Mouse (Mus musculus): Measurements from ENCODE around the gene Tbx19.

Tbx19 gene

GRCm38 (mm10) chr1:165160723-165161405 is at the start of gene Tbx19:
Tbx19 (minus strand) TSS chr1:165160773.
- no peak for DNase-seq (ENCODE audit: low spot score)

DNA sequence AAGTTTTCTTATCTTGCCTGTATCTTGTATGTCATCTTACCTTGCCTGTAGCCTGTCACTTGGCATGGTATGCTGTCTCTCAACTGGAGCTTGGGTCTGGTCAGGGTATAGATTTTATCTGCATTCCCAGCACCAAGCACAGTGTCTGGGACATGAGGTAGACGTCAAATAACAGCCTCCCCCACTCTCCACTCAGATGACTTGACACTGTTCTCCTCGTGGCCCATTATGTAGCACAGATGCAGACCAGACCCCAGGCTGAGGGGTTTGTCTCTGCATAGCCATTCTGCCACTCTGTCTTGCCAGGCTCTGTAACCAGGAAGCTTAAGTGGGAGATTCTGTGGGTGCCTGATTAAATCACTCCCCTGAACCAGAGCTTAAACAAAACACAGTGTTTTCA is 45.0 kb upstream of the Tbx19 start:
- no peak for DNase-seq (ENCODE audit: low spot score)

DNA sequence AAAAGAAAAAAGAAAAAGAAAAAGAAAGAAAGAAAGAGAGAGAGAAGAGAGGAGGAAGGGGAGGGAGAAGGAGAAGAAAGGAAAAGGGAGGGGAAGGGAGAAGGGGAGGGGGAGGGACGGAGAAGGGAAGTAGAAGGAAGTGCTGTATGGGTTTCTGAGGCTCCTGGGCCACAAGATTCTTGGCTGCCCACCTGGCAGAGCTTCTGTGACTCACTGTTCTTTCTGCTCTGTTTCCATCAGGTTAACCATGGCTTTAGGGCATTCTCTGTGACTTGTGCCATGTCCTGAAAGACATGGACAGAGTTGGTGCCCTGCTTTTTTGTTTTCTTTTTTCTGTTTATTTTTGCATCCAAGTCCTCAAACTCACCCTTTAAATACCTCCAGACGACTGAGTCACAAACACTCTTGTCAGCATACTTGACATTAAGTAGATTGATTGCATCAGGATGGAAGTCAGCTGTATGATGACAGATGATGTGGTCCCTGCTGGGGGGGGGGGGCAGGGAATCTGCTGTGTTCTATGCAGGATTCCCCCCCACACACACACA is 43.0 kb upstream of the Tbx19 start:
- no peak for DNase-seq (ENCODE audit: low spot score)

DNA sequence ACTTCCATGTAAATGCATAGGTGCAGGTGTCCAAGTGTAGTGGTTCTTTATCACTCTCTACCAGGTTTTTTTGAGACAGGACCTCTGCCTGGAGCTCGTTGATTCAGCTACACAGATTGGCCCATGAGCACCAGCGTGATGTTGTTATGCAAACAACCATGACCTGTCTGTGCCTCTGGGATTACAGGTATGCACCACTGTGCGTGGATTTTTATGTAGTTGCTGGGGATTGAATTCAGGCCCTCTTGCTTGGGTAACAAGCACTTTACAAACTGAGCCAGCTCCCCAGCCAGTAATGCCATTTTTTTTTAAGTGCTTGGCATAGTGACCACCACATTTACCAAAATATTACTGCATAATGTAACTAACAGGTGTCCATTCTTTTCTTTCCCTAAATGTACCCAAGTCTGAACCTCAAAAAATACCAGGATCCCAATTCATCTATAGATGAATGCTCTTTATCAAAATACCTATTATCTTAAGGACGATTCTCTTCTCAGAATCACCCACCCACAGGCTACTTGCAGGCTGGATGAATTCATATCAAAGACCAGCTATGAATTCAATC is 41.0 kb upstream of the Tbx19 start:
- DNase-seq (ENCODE audit: low spot score): no peak

DNA sequence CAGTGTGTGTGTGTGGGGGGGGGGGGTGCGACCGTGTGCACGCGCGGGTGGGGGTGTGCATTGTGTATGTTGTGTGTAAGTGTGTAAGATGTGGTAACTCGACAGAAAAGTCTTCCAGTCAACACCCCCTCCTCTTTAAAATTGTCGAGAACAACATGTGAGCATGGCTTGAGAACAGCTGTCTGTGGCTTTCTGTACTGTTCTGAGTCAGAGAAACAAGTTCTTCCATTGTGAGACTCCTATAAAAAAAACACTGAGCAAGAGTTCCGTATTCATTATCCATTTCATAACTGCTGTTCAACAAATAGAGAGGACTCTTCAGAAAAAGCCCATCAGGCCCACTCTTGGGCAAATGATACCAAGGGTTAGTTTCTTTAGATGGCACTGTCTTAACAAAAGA is 40.2 kb upstream of the Tbx19 start:
- DNase-seq (ENCODE audit: low spot score): no peak

DNA sequence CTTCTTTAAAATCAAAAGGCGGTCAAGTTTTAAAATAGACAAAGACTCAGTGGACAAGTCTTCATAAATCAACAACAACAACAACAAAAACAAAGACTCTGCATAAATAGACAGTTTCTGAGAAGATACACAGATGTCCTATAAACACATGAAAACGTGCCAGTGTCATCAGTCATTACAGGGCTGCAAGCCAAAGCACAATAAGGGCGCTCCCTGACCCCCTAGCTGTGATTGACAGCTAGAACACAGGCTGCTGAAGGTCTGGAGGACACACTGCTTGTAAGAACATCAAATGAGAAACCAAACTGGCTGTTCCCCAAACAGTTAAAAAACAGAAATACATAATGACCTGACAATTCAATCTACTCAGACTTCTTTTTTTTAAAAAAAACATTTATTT is 39.1 kb upstream of the Tbx19 start:
- no peak for DNase-seq (ENCODE audit: low spot score)

DNA sequence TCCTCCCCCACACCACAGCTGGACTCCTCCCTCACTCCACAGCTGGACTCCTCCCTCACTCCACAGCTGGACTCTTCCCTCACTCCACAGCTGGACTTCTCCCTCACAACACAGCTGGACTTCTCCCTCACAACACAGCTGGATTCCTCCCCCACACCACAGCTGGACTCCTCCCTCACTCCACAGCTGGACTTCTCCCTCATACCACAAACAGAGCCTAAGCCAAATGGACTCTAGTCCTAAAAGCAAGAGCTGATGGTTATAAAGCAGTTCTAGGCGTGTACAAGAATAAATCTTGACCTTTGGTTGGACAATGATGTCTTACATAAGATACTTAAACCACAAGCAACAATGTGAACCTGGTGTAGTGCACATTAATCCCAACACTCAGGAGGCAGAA is 38.4 kb upstream of the Tbx19 start:
- no peak for DNase-seq (ENCODE audit: low spot score)

GRCm38 (mm10) chr1:165197875-165198274 is 37.3 kb upstream of the Tbx19 start:
- no peak for DNase-seq (ENCODE audit: low spot score)

DNA sequence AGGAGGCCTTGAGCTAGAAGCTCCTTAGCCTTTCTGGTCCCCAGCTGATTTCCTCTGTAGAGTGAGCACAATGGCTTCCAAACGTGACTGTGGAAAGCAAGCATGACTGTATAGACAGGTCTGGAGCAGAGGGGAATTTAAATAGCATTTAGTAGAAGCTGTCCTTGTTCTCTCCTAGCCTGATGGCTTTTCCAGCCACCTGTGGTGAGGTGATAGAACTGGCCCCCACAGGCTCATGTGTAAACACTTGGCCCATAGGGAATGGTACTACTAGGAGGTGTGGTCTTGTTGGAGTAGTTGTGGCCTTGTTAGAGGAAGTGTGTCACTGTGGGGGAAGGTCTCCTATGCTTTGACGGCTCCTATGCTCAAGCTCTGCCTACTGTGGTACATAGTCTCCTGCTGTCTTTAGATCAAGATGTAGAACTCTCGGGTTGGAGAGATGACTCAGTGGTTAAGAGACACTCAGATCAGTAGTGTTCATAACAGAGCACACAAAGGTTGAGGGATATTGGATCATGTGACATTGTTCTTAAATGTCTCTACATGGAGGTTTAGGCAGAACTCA is 34.9 kb upstream of the Tbx19 start:
- DNase-seq (ENCODE audit: low spot score): no peak

DNA sequence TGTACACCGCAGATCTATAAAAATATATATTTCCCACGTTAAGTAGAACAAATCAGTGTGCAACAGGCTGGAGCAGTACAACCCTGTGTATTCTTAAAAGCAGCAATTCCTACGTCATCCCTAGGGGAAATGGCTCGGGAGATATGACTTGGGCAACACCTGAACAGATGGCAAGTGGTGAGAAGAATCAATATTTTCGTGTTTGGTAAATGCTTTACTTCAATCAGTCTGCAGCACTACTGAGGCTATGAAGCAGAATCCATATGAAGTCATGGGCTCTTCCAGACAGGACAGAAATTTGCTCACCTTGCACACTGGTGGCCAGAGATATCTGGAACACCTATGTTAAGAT is 34.1 kb upstream of the Tbx19 start:
- DNase-seq (ENCODE audit: low spot score): no peak

DNA sequence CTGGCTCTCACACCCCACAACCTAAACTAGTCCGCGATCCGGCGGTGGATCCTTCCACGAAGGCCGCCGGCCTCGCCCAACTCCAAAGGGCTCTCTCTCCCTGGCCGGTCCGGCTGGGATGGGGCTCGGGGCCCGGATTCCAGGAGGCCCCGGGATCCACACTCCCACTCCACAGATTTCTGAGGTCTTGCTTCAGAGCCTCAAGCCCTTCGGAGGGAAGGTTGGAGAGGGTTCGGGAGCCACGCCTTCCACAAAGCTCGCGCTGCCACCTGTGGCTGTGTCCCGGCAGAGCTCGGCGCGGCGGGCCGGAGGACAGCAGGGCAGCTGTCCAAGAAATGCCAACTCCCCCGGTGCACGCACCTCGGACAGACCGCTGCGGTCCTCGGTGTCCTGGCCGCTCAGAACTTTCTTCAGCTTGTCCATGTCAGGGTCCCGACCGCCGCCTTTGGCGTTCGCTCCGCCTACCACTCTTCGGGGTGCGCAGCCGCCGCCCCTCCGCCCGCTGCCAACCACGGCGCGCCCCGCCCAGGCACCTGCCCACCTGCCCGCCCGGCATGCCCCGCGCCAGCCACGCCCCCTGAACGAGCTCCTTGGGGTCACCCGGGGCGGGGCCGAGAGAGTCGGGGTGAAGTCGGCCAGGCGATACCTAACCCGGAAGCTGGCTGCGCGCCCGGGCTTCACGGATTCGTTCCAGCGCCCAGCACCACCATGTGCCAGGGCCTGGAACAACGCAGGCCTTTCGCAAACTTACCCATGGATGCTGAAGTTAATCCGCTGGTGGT is 33.5 kb upstream of the Tbx19 start, which contains the start of gene Sft2d2:
Sft2d2 (minus strand) TSS at position 559 of the 782 bp plus-strand sequence.
- DNase-seq (ENCODE audit: low spot score): peak; percentile 91

GRCm38 (mm10) chr1:165193426-165193825 is 32.9 kb upstream of the Tbx19 start:
- no peak for DNase-seq (ENCODE audit: low spot score)

- DNase-seq (ENCODE audit: low spot score): no peak
Measured at GRCm38 (mm10) chr1:165192714-165193264, 32.2 kb upstream of the Tbx19 start.

DNA sequence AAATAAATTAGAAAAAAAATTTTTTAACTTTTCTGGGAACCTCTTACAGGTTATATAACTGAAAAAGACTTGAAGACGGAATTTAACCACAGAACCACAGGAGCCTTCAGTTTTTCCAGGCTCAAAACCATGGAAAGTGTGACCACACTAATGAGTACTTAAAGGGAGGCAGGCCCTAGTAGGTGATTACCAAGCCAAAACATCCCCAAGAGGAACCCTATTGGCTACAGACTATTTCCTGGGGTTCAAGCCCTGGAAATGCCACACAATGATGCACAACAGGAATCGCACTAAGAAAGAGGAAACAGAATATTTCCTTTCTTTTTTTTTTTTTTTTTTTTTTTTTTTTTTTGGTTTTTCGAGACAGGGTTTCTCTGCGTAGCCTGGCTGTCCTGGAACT is 31.5 kb upstream of the Tbx19 start:
- DNase-seq (ENCODE audit: low spot score): no peak

GRCm38 (mm10) chr1:165191611-165192010 is 31.0 kb upstream of the Tbx19 start:
- DNase-seq (ENCODE audit: low spot score): no peak

DNA sequence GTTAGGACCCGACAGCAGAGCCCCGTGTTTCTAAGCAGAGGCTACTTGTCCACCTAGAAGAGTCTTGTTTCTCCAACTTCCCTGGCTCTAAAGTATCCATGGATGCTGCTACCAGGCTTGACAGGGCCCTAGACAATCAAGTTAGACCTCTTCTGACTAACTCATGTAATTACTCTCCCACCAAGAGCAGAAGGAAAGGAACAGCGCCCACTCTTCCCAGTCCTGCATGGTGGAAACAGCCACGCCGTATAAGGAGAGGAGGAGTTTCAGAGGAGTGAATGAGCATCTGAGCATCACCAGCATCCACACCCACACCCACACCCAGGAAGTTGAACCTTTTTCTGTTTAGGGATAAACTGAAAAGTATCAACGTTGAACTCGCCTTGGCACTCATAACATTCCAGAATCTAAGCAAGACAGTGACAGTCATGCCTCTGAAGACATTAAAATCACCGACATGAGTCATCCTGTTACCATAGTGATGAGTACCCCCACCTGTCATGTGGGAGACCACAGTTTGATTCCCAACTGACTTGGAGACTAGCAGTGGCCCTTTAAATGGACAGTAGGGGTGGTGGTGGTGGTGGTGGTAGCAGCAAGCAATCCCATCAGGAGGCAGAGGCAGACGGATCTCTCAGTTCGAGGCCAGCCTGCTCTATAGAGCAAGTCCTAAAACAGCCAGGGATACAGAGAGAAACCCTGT is 30.1 kb upstream of the Tbx19 start:
- DNase-seq (ENCODE audit: low spot score): no peak

- DNase-seq (ENCODE audit: low spot score): no peak
Measured at GRCm38 (mm10) chr1:165190068-165190467, 29.5 kb upstream of the Tbx19 start.

DNA sequence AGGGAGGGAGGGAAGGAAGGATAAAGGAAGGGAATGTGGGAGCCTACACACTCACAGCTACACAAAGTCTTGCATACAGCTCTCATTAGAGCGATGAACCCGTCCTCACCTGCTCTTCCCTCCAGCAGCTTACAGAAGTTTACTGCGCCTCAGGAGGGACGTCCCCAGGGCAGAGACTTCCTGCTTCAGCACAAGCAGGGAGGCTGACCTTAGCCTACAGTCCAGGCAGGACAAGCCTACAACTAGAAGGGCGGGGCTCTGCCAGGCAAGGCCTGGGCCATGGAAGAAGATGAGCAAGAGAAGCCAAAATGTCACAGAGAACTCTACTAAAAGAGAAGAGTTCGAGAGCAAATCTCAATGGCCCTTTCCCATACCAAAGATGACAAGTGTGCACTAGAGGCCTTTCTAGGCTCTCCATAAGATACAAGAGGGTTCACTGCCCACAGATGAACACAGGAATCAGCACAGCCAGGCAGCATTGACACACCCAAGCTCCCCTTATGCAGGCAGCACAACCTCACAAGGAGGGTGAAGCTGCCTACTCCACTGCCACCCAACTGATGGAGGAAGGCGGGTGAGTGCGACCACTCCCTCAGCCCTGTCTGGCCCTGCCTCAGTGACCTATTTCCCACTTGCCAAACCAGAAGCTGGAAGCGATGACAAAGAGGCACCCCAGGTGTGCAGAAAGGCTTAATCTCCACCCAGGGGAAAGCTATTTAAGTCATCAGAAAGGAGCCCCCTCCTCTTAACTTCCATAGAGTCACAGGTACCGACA is 28.4 kb upstream of the Tbx19 start:
- peak; percentile 33 for DNase-seq (ENCODE audit: low spot score)

DNA sequence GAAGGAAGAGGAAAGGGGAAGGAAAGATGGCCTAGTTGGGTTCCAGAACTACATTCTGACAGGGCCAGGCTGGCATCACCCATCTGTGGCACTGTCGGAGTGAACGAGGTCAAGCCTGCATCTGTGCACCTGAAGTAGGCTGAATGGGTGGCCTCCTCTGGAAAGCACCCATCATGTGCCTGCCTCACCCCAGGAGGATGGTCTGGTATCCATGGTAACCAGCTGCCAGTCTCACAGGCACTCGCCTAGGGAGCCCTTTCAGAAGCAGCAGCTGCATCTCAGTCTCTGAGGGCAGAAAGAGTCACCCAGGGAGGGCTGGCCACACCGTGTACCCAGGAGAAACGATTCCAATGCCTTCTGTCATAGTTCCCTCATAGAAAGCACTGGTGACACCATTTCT is 26.8 kb upstream of the Tbx19 start:
- DNase-seq (ENCODE audit: low spot score): no peak

GRCm38 (mm10) chr1:165186491-165186890 is 25.9 kb upstream of the Tbx19 start:
- DNase-seq (ENCODE audit: low spot score): no peak

DNA sequence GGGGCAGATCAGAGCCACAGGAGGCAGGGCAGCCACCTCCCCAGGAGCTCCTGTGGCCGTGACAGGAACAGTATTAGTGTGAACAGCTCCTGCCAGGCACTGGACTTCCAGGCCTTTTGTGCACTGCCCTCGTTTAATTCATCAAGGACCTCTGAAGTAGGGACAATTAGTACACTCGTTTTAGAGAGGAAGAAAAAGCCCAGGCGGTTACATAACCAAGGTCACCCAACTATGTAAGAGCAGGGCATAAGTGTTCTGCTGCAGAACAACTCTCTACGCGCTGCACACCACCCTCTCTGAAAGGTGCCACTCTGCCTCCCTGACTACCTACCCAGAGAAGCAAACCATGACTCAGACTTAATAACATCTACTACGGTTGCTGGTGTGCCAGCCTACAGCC is 24.5 kb upstream of the Tbx19 start:
- no peak for DNase-seq (ENCODE audit: low spot score)

Data from yolk sac, embryonic 10.5 days (tissue).